Mouse (Mus musculus) kidney, postnatal 0 days (tissue): Measurements from ENCODE around the gene Nfe2l2. TPM values are rescaled to one million over a fixed set of nuclear protein-coding genes. Genes with fewer than 3 reads are reported as not detected.

Experiments
- ATAC-seq: fragments of 200-750 bp; cut with Nextera tagmentation; replicated peaks from 2 replicates; pipeline ENCODE4 v1.8.0; 2017; ENCODE audit warnings: low read depth, moderate number of reproducible peaks, moderate TSS enrichment, moderate library complexity; ENCODE audit not compliant: low FRiP score
- DNase-seq: peaks from one replicate; pipeline ENCODE4 v3.0.0-alpha.2; 2016; ENCODE audit warnings: low spot score
- H3K27ac ChIP-seq: fragments of 300-500 bp; sonication (generic); 2 replicates; pipeline ENCODE4 v1.5.1; 2014; ENCODE audit warnings: mild to moderate bottlenecking
- H3K27me3 ChIP-seq: fragments of 300-500 bp; sonication (generic); 2 replicates; pipeline ENCODE4 v1.6.1; 2014; ENCODE audit warnings: low read length, mixed read lengths; ENCODE audit not compliant: insufficient read depth
- H3K36me3 ChIP-seq: fragments of 300-500 bp; sonication (generic); 2 replicates; pipeline ENCODE4 v1.6.1; 2014; ENCODE audit warnings: low read length, mixed read lengths; ENCODE audit not compliant: insufficient read depth
- H3K4me1 ChIP-seq: fragments of 300-500 bp; sonication (generic); replicated peaks from 2 replicates; pipeline ENCODE4 v1.6.1; 2014; ENCODE audit warnings: antibody characterized with exemption, low read length, mixed read lengths; ENCODE audit not compliant: insufficient read depth
- H3K4me2 ChIP-seq: fragments of 300-500 bp; sonication (generic); 2 replicates; pipeline ENCODE4 v1.6.1; 2014; ENCODE audit warnings: mild to moderate bottlenecking, low read length, moderate library complexity, mixed read lengths
- H3K4me3 ChIP-seq: fragments of 300-500 bp; sonication (generic); replicated peaks from 2 replicates; pipeline ENCODE4 v1.5.1; 2014; ENCODE audit warnings: low read depth, low read length
- H3K9ac ChIP-seq: fragments of 300-500 bp; sonication (generic); 2 replicates; pipeline ENCODE4 v1.6.1; 2014; ENCODE audit warnings: low read depth, low read length
- H3K9me3 ChIP-seq: fragments of 300-500 bp; sonication (generic); replicated peaks from 2 replicates; pipeline ENCODE4 v1.6.1; 2016; ENCODE audit warnings: low read length, inconsistent platforms, mixed read lengths
- CTCF ChIP-seq: IDR thresholded peaks from 2 replicates; pipeline ENCODE4 v1.5.1; 2016; ENCODE audit warnings: antibody characterized with exemption, low read depth, mild to moderate bottlenecking, moderate library complexity
- WGBS: fragments of 180-500 bp; shearing (Covaris S2); extraction: QIAGEN DNeasy Blood & Tissue Kit; methylation state at CpG from one replicate; pipeline ENCODE4 v1.1.7; 2014; 5-methylcytosine and 5-hydroxymethylcytosine counted together
- polyA plus RNA-seq: library from polyadenylated mRNA; unstranded; fragments of >200 nt; fragmentation: Nextera tagmentation; extraction: Ambion mirVana; gene quantifications from 2 replicates; pipeline ENCODE4 v1.2.1, GENCODE M21; 2015

Nfe2l2 gene
- polyA plus RNA-seq, 1 experiment from 2014 or later: 96.6 TPM

DNA sequence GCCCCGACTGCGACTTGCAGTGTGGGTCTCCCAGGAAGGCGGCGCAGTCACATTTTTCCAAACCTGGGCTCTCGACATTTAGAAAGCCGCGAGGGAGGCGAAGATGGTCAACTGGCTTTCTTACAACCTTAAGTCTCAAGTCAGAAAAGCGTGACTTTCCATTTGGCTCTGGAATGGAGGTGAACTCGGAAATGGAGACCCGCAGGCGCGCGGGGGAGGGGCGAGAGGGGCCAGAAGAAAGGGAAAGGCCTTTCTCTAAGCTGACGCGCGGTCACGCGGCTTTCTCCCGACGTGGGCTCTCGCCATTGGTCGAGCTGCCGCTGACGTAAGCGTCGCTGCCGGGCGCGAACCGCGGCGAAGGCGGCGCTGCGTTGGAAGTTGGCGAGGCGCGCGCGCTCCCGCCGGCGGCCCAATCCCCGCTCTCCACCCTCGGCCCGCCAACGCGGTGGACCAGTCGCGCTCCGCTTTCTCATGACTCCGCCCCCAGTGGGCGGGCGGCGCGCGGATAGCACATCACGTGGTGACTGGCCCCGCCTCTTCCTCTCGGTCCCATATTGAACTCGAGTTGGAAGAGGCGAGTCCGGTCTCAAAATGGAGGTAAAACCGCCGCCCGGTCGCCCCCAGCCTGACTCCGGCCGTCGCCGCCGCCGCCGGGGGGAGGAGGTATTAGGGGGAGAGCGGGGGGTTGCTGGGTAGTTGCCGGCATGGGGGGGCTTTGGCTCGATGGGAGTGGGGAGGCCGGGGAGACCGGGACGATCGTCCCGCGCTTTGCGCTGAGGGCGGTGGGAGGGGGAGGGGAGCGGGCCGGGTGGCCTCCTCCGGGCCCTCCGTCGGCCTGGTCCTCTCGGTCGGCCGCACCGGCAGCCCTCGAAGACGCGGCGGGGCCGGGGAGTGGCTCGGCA is 45.5 kb downstream of the Nfe2l2 start, which contains the start of gene Hnrnpa3:
TSS of gene Hnrnpa3 (plus strand) at position 535 of the 902 bp plus-strand sequence.
- H3K4me2 ChIP-seq: peak within 1 kb of the TSS; percentile 77
- H3K27me3 ChIP-seq: no peaks in the 10 kb centered on the region
- peaks cover 11% of the 10 kb centered on the region; the same call in 1 of the 2 replicates for H3K4me1 ChIP-seq
- ATAC-seq (peak; percentile 94), DNase-seq (peak; percentile 99)
- under 1% methylated on average over 75 of the region's 102 CpGs for WGBS
- H3K36me3 ChIP-seq: peaks cover 12% of the 10 kb centered on the region
- H3K4me3 ChIP-seq: peak within 1 kb of the TSS; percentile 95
- no peaks in the 10 kb centered on the region for H3K9me3 ChIP-seq
- H3K9ac ChIP-seq: peak within 1 kb of the TSS; percentile 99
- H3K27ac ChIP-seq: peak within 1 kb of the TSS; percentile 99
- TF ChIP-seq CTCF: peak; percentile 18; the same call in 1 of the 2 replicates

DNA sequence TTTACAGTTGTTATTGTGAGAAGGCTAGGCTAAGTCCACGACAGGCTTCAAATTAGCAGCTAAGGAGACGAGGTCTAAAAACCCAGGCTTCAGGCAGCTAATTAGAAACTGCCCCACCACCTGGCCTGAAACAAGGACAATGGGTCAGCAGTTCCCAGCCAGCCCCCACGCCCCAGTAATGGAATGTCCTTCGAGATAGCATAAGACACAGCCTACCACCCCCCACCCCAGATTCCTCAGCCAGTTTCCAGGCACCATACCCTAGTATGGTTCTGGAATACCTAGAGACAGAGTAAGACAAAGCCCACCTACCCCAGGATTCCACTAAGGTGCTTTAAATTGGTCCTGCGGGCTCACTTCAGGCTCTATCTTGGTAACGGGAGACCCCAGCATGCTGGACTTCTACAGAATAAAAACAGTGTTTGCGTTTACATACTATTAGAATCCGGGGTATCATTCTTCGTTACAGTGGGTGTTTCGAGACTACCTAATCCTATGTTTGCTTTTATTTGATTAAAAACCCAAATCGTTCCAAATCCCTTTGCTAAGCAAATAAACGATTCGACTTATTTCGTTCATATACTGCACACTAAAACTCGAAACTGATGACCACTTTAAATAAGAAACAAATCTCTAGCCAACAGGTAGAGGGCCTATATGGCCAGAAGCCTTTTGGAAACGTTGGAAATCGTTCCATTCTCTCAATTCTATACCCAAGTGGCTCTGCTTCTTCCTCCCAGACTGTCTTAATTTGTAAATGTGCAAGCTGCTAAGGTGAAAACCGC is 46.3 kb downstream of the Nfe2l2 start:
- DNase-seq (peak; percentile 69), ATAC-seq (no peak)
- H3K4me1 ChIP-seq: peaks cover 11% of the 10 kb centered on the region; the same call in 1 of the 2 replicates
- WGBS: 3% methylated on average over 18 of the region's 18 CpGs
- peak overlapping the region; percentile 99 for H3K27ac ChIP-seq
- H3K36me3 ChIP-seq: 0 out of 2 replicates have a peak, but pooled peaks cover 4% of the 10 kb centered on the region
- TF ChIP-seq CTCF: no peak
- peak overlapping the region; percentile 57 for H3K4me3 ChIP-seq
- H3K4me2 ChIP-seq: peak overlapping the region; percentile 76
- no peaks in the 10 kb centered on the region for H3K9me3 ChIP-seq
- H3K9ac ChIP-seq: peak overlapping the region; percentile 86
- H3K27me3 ChIP-seq: no peaks in the 10 kb centered on the region

DNA sequence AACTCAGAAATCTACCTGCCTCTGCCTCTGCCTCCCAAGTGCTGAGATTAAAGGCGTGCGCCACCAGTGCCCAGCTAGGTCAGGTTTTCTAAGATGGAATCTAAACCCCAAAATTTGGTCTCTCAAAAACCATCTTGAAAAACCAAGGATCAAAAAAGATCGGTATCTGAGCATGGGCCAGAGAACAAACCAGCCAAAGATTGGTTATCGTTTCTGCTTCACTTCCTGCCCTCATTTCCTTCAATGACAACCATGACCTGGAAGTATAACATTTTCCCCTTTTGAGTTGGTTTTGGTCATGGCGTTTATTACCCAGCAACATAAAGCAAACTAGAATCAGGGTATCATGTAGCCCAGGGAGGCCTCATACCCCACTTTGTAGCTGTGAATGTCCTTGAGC is 47.5 kb downstream of the Nfe2l2 start:
- TF ChIP-seq CTCF: no peak
- H3K4me2 ChIP-seq: no peak overlapping the region
- H3K36me3 ChIP-seq: no peaks in the 10 kb centered on the region
- H3K4me3 ChIP-seq: no peak overlapping the region
- H3K27me3 ChIP-seq: no peaks in the 10 kb centered on the region
- DNase-seq (no peak), ATAC-seq (no peak)
- no peaks in the 10 kb centered on the region for H3K9me3 ChIP-seq
- H3K4me1 ChIP-seq: peaks cover 11% of the 10 kb centered on the region; the same call in 1 of the 2 replicates
- WGBS: 80% methylated on average over 5 of the region's 5 CpGs
- no peak overlapping the region for H3K9ac ChIP-seq
- H3K27ac ChIP-seq: peak overlapping the region; percentile 99

DNA sequence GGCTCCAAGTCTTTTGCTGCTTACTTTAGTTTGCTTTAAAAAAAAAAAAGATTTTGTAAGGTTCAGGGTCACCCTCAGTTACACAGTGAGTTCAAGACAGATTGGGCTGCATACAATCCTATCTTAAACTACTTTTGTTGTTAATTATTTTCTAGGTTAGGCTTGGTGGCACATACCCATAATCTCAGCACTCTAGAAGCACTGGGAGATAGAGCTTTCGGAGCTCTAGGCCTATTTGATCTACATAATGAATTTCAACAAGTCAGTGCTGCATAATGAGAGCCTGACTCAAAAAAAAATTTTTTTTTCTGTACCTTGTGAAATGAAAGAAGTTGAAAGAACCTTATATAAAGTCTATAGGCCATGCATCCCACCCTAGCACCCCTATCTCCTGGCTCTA is 49.8 kb downstream of the Nfe2l2 start:
- no peaks in the 10 kb centered on the region for H3K9me3 ChIP-seq
- H3K36me3 ChIP-seq: no peaks in the 10 kb centered on the region
- no peak for DNase-seq
- no peak overlapping the region for H3K4me3 ChIP-seq
- H3K4me2 ChIP-seq: no peak overlapping the region
- no peak overlapping the region for H3K9ac ChIP-seq
- H3K4me1 ChIP-seq: peaks cover 11% of the 10 kb centered on the region; the same call in 1 of the 2 replicates
- no peaks in the 10 kb centered on the region for H3K27me3 ChIP-seq
- no peak overlapping the region for H3K27ac ChIP-seq
- WGBS: 63% methylated on average over 1 of the region's 1 CpGs
- no peak for ATAC-seq
- no peak for TF ChIP-seq CTCF

DNA sequence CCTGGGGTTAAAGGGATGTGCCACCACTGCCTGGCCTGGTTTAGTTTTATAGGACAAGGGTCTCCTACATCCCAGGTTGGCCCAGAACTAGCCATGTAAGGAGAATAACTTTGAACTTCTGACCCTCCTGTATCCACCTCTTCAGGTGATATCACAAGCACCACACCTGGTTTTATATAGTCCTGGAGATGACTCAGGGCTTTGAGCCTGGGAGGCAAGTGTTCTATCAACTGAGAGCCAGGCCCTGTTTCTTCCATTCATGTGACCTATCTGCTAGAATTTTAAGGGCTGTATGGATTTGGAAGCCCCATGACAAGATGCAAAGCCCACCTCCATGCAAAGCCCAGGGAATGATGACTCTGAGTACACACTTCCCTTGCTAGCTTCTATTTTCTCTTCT is 51.3 kb downstream of the Nfe2l2 start:
- H3K4me2 ChIP-seq: no peak overlapping the region
- no peak overlapping the region for H3K4me3 ChIP-seq
- ATAC-seq: no peak
- H3K9ac ChIP-seq: no peak overlapping the region
- TF ChIP-seq CTCF: no peak
- H3K27me3 ChIP-seq: no peaks in the 10 kb centered on the region
- no peak for DNase-seq
- no peak overlapping the region for H3K27ac ChIP-seq
- no peaks in the 10 kb centered on the region for H3K36me3 ChIP-seq
- no peaks in the 10 kb centered on the region for H3K9me3 ChIP-seq
- peaks cover 10% of the 10 kb centered on the region; the same call in 1 of the 2 replicates for H3K4me1 ChIP-seq

DNA sequence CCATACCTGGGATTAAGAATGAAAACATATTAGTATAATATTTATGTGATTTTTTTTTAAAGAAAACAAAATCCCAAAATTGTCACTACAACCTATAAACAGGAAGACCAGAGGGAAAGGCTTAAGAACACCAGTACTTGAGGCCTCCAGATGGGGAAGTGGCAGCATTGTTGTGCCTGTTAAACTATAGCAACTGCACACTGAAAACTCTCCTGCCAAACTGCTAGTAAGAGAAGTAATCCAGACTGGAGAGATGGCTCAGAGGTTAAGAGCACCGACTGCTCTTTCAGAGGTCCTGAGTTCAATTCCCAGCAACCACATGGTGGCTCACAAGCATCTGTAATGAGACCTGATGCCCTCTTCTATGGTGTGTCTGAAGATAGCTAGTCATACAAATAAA is 54.0 kb downstream of the Nfe2l2 start:
- Histone ChIP-seq H3K4me3 (no peak overlapping the region), H3K4me1 (0 out of 2 replicates have a peak, but pooled peaks cover 4% of the 10 kb centered on the region), H3K9me3 (no peaks in the 10 kb centered on the region), H3K9ac (no peak overlapping the region), H3K36me3 (no peaks in the 10 kb centered on the region), H3K27me3 (no peaks in the 10 kb centered on the region), H3K27ac (no peak overlapping the region), H3K4me2 (no peak overlapping the region)
- DNase-seq (no peak), ATAC-seq (no peak)
- WGBS: 100% methylated on average over 1 of the region's 1 CpGs
- TF ChIP-seq CTCF: no peak
